Mouse (Mus musculus): ENCODE data around the gene Pigr. TPM values are rescaled to one million over a fixed set of nuclear protein-coding genes. Genes with fewer than 3 reads are reported as not detected.

Gene Pigr
- polyA plus RNA-seq, 1 experiment: 748 TPM

DNA sequence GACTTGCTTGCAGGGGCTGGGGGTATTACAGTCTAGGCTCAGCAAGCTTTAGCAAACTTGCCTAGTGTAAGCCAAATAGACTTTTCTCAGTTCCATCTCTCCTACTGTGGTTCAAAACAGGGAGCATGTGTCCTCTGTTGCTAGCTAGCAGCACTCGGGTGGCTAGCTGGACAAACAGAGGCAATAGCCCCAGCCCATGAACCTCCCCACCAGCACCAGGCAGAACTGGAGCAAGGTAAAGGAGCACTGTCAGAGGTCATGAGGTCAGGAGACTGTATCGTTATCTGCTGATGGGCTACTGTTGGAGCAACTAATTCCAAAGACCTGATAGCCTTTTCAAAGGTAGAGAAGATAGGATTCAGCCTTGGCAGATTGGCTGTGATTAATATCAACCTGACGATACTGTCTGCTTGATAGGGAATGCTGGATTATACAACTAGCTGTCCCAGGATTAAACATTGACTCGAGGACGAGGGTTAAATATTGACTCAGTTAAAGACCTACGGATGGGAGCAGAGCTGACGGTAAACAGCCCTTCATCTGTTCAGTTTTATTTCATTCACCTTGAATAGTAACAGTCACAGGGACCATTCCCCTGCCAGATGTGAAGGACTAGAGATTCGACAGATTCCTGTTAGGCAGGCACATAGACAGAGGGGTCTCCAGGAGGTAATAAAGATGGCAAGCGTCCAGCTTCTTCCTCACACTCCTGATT lies 4.4 kb upstream of the Pigr start:
- WGBS: 29% methylated on average over 9 of the region's 9 CpGs
- DNase-seq (ENCODE audit: low read depth, low spot score): no peak

DNA sequence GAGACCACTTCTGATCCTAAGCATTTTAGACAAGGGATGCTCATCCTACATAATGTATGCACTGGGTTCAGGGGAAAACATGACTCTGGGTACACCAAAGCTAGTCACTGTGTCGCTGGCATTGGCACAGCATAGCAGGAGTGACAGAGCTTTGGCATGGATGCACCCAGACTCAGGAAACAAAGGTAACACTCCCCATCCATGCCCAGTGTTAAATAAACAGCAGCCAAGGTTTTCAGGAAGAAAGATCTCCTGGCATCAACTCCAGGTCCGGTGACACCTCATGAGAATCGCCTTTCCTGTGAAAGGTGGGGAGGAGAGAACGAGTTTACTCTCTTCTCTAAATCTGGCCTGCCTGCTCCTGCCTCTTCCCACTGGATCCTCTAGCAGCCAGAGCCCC lies 2.2 kb downstream of the Pigr start:
- WGBS: 26% methylated on average over 4 of the region's 4 CpGs
- DNase-seq (ENCODE audit: low read depth, low spot score): no peak

DNA sequence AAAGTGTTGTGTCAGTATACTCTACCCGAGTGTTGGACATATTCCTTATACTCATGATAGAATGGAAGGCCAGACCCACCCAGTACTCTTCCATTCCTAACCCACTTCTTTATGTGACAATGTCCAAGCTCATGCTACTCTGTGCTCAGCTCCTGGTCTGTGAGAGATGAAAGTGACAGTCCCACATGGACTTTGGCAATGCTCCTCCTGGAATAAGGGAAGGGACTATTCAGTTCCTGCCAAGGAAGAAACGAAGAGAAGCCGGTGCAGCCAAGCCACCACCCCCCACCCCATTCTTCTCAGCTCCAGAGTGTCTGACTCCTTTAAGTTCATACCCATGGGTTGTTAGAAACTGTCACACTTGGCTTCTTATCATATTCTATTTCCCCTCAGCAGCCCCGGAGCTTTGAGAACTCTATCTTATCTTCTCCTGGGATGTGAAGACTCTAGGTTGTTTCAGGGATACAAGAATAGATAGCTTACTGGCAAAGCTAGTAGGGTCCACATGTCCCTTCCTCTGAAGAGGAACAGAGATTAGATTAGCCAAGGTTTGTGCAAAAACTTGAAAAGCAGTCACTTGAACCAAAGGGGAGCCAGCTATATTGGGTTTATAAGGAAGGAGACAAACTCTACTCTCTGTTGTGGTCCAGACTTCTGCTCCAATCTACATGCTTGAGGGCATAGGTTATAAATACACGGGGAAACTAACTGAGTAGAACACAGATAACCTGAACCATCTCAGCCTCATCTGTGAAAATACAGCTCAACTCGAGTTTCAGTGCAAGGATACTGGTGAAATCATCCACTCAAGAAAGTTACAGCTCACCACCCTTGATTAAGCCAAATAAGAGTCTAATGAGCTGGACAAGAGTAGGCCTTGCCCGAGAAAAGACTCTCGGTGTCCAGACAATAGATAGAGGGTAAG lies 3.7 kb downstream of the Pigr start:
- 26% methylated on average over 8 of the region's 8 CpGs for WGBS
- no peak for DNase-seq (ENCODE audit: low read depth, low spot score)

DNA sequence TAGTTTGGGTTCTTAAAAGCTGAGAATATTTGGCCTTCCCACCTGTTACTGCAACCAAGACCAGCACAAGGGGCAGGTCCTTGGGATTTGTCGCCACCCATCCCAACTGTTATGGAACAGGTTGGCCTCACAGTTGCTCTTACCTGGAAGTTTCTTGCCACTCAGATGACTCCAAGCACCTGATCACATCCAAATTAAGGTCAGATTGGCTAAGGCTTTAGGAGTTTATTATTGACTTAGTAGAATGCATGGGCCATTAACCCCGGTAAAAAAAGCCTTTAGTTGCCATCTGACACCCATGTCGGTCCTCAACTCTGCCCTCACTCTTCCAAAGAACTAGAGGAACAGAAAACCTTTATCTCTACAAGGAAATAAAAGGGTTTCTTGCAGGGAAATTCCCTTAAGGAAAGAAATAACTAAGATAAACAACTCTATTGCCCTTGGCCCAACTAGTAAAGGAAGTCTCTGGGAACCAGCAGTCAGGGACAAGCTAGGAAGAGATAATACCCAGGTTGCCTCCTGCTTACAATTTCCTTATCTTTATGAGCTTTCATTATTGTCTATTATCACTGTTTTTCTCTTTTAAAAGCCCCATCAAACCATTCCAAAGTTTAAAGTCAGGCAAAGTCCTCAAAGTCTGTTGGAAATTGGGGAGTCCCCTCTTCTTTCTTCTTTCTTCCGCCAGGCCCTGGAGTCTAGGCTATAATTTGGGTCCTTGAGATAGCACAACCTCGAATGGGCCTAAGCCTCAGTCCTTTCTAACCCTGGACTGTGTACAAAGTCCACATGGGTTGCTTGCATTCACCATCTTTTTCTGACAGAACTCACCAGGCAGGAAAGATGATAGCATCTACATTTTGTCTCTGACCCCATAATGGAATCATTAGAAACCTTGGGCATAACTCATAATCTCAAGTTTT lies 6.0 kb downstream of the Pigr start:
- peak; percentile 89 for DNase-seq (ENCODE audit: low read depth, low spot score)
- 28% methylated on average over 5 of the region's 5 CpGs for WGBS

DNA sequence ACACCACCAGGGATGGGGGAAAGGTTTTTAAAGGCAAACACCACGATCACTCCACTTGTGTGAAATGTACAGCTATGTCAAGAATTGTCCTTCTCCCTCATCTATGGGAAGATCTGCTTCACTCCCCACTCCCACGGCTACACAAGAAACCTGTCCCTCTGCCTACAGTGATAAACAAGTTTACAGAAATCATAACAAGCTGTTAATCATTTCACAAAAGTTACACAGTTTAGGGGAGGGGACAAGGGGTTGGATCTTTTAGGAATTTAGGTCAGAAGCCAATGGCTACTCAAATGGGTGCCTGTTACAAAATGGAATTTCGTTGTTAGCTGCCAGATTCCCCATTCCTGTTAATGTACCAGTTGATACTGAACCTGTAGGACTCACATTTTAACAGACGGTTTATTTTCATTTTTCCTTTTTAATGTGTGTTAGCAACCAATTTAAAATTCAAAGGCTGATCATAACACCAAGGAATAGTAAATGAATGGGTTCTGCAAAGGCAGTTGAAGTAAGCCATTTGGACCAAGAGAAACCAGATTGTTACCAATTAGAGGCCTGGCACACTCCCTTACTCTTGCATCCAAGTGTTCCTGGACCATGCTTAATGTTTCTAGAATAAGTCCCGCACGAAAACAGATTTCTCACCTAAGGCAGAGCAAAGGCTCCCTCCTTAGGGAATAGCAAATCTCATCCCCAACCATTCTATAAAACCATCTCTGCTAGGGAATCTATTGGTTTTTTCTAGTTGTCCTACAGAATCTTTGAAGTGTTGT lies 8.9 kb downstream of the Pigr start:
- DNase-seq (ENCODE audit: low read depth, low spot score): no peak
- 45% methylated on average over 6 of the region's 6 CpGs for WGBS

DNA sequence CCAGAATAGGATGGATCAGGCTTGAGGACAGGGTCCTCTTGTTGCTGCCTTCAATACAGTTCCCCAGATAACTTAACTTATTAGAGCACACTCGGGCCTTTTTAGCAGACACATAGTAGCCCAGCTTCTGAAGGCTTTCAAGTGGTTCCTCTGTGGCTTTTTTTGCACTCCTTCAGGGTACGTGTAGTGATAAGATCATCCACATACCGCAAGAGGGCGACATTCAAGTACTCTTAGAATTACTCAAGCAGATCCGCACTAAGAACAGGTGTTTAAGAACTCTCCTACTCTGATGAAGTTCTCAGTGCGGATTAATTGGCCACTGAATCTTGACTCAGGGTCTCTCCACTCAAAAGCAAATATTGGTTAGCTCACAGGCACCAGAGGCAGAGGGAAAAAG lies 11.8 kb downstream of the Pigr start:
- DNase-seq (ENCODE audit: low read depth, low spot score): no peak
- 32% methylated on average over 6 of the region's 6 CpGs for WGBS

DNA sequence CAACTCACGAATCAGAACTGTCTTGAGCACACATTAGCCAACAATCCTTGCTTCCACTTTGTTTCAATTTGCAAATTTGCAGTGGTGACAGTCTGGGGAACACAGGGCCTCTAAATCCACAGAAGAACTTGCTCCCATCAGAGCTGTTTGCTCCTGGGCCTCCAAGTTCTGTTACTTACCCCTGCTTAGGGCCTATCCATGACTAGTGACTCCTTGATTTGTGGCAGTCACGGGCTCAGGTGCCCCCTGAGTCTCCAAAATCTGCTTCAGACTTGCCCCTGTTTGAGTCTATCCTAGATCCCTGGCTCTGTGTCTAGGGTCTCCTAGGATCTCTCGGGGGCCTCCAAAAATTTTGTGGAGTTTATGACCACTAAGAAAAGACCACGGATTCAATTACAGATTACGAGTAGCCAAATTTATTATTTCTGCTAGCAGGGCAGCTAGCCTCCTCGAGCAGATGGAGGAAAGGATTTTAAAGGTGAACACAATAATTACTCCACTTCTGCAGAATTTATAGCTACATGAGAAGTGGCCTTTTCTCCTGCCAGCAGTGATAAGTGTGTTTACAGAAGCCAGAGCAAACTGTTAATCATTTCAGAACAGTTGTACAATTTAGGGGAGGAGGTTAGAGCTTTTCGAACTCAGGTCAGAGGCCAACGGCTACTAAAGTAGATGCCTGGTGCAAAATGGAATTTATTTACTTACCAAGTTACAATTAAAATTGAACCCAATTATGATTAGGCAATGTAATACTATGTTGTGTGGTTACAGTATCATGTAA lies 14.3 kb downstream of the Pigr start:
- 10% methylated on average over 8 of the region's 8 CpGs for WGBS
- DNase-seq (ENCODE audit: low read depth, low spot score): no peak

DNA sequence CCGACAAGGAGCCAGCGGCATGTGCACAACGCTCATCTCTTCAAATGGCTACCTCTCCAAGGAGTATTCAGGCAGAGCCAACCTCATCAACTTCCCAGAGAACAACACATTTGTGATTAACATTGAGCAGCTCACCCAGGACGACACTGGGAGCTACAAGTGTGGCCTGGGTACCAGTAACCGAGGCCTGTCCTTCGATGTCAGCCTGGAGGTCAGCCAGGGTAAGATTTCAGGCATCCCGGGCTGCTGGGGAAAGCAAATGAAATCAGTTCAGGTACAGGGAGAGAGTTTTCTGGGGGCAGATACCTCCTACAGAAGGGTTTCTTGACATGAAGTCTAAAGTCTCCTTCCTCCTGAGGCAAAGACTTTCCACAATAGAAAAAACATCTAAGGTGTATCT lies 15.1 kb downstream of the Pigr start:
- no peak for DNase-seq (ENCODE audit: low read depth, low spot score)
- 43% methylated on average over 7 of the region's 7 CpGs for WGBS

DNA sequence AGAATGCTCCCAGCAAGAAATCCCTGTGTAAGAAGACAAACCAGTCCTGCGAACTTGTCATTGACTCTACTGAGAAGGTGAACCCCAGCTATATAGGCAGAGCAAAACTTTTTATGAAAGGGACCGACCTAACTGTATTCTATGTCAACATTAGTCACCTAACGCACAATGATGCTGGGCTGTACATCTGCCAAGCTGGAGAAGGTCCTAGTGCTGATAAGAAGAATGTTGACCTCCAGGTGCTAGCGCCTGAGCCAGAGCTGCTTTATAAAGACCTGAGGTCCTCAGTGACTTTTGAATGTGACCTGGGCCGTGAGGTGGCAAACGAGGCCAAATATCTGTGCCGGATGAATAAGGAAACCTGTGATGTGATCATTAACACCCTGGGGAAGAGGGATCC lies 18.0 kb downstream of the Pigr start:
- DNase-seq (ENCODE audit: low read depth, low spot score): no peak

DNA sequence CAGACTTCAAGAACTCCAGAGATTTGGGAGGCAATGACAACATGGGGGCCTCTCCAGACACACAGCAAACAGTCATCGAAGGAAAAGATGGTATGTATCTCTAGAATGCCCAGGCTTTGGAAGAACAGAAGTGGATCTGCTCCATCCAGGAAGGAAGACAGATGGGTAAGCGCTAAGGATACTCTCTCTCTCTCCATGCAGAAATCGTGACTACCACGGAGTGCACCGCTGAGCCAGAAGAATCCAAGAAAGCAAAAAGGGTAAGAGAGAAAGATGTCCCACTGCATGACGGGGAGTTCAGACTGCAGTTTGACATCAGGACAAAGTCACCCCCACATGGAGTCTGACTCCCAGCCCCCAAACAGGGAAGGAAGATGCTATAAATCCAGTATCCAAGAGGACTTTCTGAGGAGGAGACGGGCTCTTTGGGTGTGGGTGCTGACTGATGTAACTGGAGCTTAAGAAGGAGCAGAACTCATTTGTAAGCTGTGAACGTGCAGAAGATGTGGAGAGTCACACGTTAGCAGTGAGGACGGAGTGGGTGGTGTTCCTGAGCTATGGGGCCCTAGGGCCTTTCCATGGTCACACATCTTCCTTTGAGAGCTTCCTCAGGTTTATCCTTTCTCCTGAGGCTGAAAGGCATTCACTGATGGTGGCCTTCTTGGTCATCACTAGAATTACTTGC lies 23.2 kb downstream of the Pigr start:
- 89% methylated on average over 10 of the region's 10 CpGs for WGBS

More for the DNA sequence above, 18.0 kb downstream of the Pigr start:
- WGBS: 42% methylated on average over 7 of the region's 7 CpGs

DNA sequence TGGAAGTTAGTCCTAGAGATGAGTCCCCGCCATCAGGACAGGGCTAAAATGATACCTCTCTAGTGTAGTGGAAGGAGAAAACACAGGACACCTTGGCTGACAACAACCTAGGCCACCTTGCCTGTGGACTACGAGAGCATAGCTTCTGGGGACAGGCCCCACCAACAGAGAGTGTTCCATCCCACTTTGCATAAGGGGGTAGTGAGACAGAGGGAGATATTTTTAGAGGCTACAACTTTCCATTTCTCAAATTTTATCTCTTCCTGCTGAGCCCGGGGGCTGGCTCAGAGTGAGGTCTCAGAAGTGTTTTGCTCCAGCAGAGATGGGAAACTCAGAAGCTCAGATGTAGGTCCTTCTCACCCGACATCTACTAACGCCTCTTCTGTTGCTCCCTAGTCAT lies 23.9 kb downstream of the Pigr start:
- no peak for DNase-seq (ENCODE audit: low read depth, low spot score)
- 83% methylated on average over 5 of the region's 5 CpGs for WGBS

More for the DNA sequence above, 23.2 kb downstream of the Pigr start:
- DNase-seq (ENCODE audit: low read depth, low spot score): no peak

DNA sequence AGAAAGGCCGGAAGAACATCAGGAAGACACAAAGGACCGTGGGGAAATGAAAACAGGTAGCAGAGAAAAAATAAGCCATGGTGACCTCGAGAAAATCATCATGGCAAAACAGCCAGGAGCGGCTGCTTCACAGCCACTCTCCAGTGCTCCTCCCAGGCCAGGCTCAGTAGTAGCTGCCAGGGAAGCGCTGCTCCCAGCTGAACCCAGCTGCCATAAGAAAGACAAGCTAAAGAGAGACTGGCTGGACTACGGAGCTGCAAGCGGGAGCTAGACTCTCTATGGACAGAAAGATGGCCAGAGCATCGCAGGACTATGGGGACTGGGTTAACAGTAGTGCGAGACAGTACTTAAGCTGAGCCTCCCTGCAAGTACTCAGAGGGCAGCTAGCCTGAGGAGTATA lies 28.3 kb downstream of the Pigr start:
- 72% methylated on average over 9 of the region's 9 CpGs for WGBS
- no peak for DNase-seq (ENCODE audit: low read depth, low spot score)

DNA sequence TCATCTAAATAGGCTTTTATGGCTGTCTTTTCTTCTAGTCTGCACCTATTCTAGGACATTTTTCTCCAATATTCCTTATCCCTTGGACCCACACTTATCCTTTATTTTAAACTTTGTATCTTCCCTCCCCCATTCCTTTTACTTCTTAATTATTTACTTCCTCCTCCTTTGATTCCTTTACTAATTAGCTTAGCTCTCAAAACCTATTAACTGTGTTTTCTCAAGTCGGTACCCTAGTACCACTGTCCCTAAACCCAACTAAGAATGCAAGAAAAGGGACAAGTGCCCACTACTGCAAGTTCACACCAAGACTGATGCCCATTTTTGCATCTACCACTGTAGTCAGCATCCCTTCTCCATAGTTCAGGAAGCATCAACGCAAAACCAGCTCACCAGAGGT lies 29.2 kb downstream of the Pigr start:
- 92% methylated on average over 2 of the region's 2 CpGs for WGBS
- DNase-seq (ENCODE audit: low read depth, low spot score): no peak

DNA sequence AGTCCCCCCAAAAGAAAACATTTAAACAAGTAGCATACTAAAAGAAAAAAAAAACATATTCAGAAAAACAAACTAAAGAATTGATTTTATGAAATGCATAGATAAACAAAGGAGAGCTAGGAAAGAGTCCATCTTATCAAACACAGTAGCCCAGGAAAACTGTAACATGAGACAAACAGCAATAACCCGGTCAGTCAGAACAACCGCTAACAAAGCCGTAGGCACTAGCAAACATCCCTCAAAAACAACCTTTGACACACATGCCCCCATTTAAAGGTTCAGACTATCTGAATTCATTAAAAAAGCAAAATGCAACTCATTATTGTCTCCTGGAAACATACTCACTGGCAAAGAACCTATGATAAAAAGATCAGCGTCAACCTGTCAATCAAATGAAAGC lies 31.0 kb downstream of the Pigr start:
- WGBS: 56% methylated on average over 4 of the region's 4 CpGs
- DNase-seq (ENCODE audit: low read depth, low spot score): no peak

DNA sequence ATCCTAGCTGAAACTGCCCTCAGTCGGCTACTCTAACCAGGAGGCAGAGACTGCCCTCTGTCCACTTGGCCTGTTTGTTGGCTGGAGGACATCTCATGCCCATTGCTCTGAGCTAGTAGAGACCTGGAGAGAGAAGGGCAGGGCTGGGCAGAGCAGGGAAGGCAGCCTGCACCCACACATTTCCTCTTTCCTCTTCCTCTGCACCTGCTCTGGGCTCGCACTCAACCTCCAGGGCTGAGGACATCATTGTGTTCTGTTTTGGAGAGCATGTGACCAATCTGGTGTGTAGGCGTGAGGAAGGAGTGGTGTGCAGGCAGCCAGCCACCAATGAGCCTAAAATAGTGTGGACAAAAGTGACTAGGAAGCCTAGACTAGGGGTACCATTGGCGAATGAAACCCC lies 37.8 kb downstream of the Pigr start:
- 41% methylated on average over 4 of the region's 4 CpGs for WGBS
- DNase-seq (ENCODE audit: low read depth, low spot score): no peak

DNA sequence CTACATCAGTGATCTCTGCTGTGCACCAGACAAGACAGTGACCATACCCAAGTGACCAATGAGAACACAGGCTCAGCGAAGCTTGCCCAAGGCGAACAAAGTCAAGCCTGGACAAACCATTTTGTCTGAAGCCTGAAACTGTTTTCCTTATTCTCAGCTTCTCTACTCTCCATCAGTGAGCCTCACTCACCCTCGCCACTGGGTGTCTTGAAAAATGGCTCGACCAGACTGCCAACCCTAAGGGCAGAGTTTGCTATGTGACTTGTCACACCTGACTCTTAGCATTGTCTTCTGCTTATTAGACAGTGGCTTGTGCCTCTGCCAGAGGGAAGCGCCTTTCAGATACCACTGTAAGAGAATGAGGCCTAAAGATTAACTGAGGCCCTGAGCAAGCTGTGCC lies 38.3 kb downstream of the Pigr start:
- no peak for DNase-seq (ENCODE audit: low read depth, low spot score)
- WGBS: 97% methylated on average over 5 of the region's 5 CpGs

DNA sequence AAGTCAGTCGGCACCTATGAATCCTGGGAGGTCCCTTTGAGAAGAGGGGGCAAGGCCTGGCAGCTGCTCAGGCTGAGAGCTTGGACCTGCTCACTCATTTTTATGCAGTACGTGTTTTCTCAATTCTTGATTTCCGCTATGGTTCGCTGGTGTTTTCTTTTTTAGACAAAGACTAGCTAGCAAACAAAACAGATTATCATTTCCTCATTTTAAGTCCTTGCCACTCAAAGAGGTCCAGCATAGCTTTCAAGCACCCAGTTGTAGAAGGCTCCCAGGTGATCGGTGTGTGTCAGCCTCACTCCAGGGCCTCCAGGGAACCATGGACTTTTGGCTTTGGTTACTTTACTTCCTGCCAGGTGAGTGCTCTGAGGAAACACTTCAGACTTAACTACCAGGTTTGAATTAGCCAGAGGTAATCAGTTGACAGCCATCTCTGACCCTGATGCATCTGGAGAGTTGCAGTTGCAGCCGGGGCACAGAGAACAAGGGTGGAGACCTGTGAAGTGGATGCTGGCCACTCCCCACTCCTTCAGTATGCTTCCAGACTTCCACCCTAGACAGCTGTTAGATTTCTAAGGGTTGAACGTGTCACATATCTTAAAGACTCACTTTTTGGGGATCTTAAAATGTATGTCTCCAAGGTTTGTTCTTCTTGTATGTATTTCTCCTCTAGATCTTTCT lies 39.2 kb downstream of the Pigr start, which contains the start of gene Fcmr:
Gene Fcmr, plus strand, starts transcription at position 129 of the 681 bp plus-strand sequence.
- 71% methylated on average over 7 of the region's 7 CpGs for WGBS
- no peak for DNase-seq (ENCODE audit: low read depth, low spot score)
